14 mouse cellular contexts compared by ENCODE assay signal in genomic region chr1:137255041-137255440, GRCm38 (mm10).
DNase-seq lines count a peak whose midpoint lies in the region; ATAC-seq and TF ChIP-seq lines count a peak whose summit lies in the region.
"Had no signal": no experiment of that assay in that cellular context is flagged by ENCODE, and none has a peak within 500 bp of the region (broad histone marks: within the 10 kb centered on the region; RNA-seq: fewer than 3 reads in every experiment).

No protein-coding gene starts in this region.

- H3K9me3 ChIP-seq in CH12.LX (replicated peaks; ENCODE audit: low read length) = no peaks in the 10 kb centered on the region
- H3K9me3 ChIP-seq in forebrain, embryonic 13.5 days (replicated peaks) = peaks cover 5% of the 10 kb centered on the region; the same call in 1 of the 2 replicates
- peaks cover 7% of the 10 kb centered on the region; the same call in 1 of the 2 replicates for H3K9me3 ChIP-seq in midbrain, embryonic 13.5 days
- no peaks in the 10 kb centered on the region for H3K9me3 ChIP-seq in neural tube, embryonic 15.5 days (replicated peaks)

- TF ChIP-seq RAD21 in CH12.LX (IDR thresholded peaks at IDR 0.05; ENCODE audit: low read depth, low read length) = no peak

- no peak for TF ChIP-seq EP300 in CH12.LX (IDR thresholded peaks at IDR 0.05; ENCODE audit: low read length)

- H3K79me2 ChIP-seq in CH12.LX (replicated peaks; ENCODE audit: control insufficient read depth, extremely low read depth, insufficient read depth, poor library complexity, severe bottlenecking) = no peaks in the 10 kb centered on the region

- in situ Hi-C loops in CH12.LX (cut with MboI; ENCODE audit: low pct_ligation_motif_present, low pct_unique_long_range_greater_than_20kb, low sequenced_read_pairs) = no loop called here

- peak; percentile 89 for ATAC-seq in forebrain, embryonic 13.5 days
- ATAC-seq in midbrain, embryonic 13.5 days = peak; percentile 86
- ATAC-seq in neural tube, embryonic 15.5 days (ENCODE audit: low FRiP score) = no peak
- ATAC-seq: activated CD4-positive, CD25-positive, alpha-beta regulatory T cell, adult 4 months; liver, postnatal 0 days had no signal

- peaks cover 0 to 7% of the 10 kb centered on the region in 2 experiments; a peak in 1 of 4 replicates for H3K4me1 ChIP-seq in CH12.LX (ENCODE audit: control insufficient read depth in 1 of 2, insufficient read depth in 2 of 2)
- peaks cover 14% of the 10 kb centered on the region for H3K4me1 ChIP-seq in forebrain, embryonic 13.5 days
- peaks cover 16% of the 10 kb centered on the region for H3K4me1 ChIP-seq in midbrain, embryonic 13.5 days (replicated peaks)
- H3K4me1 ChIP-seq in neural tube, embryonic 15.5 days = no peaks in the 10 kb centered on the region
- H3K4me1 ChIP-seq: limb, embryonic 13.5 days; megakaryocyte, embryonic 14.5 days had no signal

- H3K36me3 ChIP-seq in CH12.LX (replicated peaks in 1 of 2; ENCODE audit: control insufficient read depth in 1 of 2, insufficient read depth in 1 of 2, low read length in 1 of 2) = no peaks in the 10 kb centered on the region
- H3K36me3 ChIP-seq in forebrain, embryonic 13.5 days (ENCODE audit: poor library complexity, severe bottlenecking) = no peaks in the 10 kb centered on the region
- H3K36me3 ChIP-seq in midbrain, embryonic 13.5 days = no peaks in the 10 kb centered on the region
- H3K36me3 ChIP-seq in neural tube, embryonic 15.5 days = no peaks in the 10 kb centered on the region
- H3K36me3 ChIP-seq: limb, embryonic 13.5 days had no signal

- H3K27ac ChIP-seq in CH12.LX (ENCODE audit: insufficient read depth, low read depth) = no peak overlapping the region
- H3K27ac ChIP-seq in forebrain, embryonic 13.5 days = peak overlapping the region; percentile 66; the same call in 1 of the 2 replicates
- no peak overlapping the region for H3K27ac ChIP-seq in midbrain, embryonic 13.5 days
- H3K27ac ChIP-seq in neural tube, embryonic 15.5 days (replicated peaks) = no peak overlapping the region
- H3K27ac ChIP-seq: limb, embryonic 13.5 days had no signal

- no peak overlapping the region for H3K9ac ChIP-seq in CH12.LX (ENCODE audit: insufficient read depth, low read depth)
- no peak overlapping the region for H3K9ac ChIP-seq in forebrain, embryonic 13.5 days
- no peak overlapping the region for H3K9ac ChIP-seq in midbrain, embryonic 13.5 days (replicated peaks)
- H3K9ac ChIP-seq in neural tube, embryonic 15.5 days (replicated peaks) = no peak overlapping the region
- H3K9ac ChIP-seq: limb, embryonic 13.5 days; liver, postnatal 0 days had no signal

- no peaks in the 10 kb centered on the region for H3K27me3 ChIP-seq in CH12.LX (replicated peaks)
- no peaks in the 10 kb centered on the region for H3K27me3 ChIP-seq in forebrain, embryonic 13.5 days
- H3K27me3 ChIP-seq in midbrain, embryonic 13.5 days = no peaks in the 10 kb centered on the region
- H3K27me3 ChIP-seq in neural tube, embryonic 15.5 days (replicated peaks) = no peaks in the 10 kb centered on the region
- H3K27me3 ChIP-seq: limb, embryonic 13.5 days; megakaryocyte, embryonic 14.5 days had no signal

- no peak overlapping the region for H3K4me2 ChIP-seq in CH12.LX (ENCODE audit: insufficient read depth, low read depth, poor library complexity, severe bottlenecking)
- no peak overlapping the region for H3K4me2 ChIP-seq in forebrain, embryonic 13.5 days
- no peak overlapping the region for H3K4me2 ChIP-seq in midbrain, embryonic 13.5 days (replicated peaks)
- no peak overlapping the region for H3K4me2 ChIP-seq in neural tube, embryonic 15.5 days
- H3K4me2 ChIP-seq: limb, embryonic 13.5 days had no signal

- peak; percentile 9 for DNase-seq in CH12.LX (ENCODE audit: extremely low read depth)
- peak; percentile 7 for DNase-seq in brain, adult 2 months (ENCODE audit: low read depth, low spot score)
- DNase-seq in layer of hippocampus, postnatal 10 days (ENCODE audit: low spot score in 2 of 2) = no peak
- no peak for DNase-seq in gastrocnemius, postnatal 4 days (ENCODE audit: low spot score in 2 of 2)
- DNase-seq: cerebellum, adult 11-12 months; kidney, adult 11 months; kidney, postnatal 25 days; liver, postnatal 0 days had no signal

- dilution Hi-C loops in CH12.LX (cut with MboI; ENCODE audit: extremely low pct_ligation_motif_present, extremely low pct_unique_long_range_greater_than_20kb, low sequenced_read_pairs) = no loop called here

- no peak for TF ChIP-seq CTCF in CH12.LX (conservative IDR thresholded peaks at IDR 0.05 in 1 of 2, IDR thresholded peaks at IDR 0.05 in 1 of 2; ENCODE audit: low read depth in 2 of 2, low read length in 2 of 2)

- H3K4me3 ChIP-seq in CH12.LX (replicated peaks in 1 of 3; ENCODE audit: low read depth in 2 of 3, low read length in 2 of 3, poor library complexity in 1 of 3) = no peak overlapping the region
- H3K4me3 ChIP-seq in forebrain, embryonic 13.5 days = no peak overlapping the region
- H3K4me3 ChIP-seq in midbrain, embryonic 13.5 days (replicated peaks) = no peak overlapping the region
- no peak overlapping the region for H3K4me3 ChIP-seq in neural tube, embryonic 15.5 days (replicated peaks)
- H3K4me3 ChIP-seq: limb, embryonic 13.5 days; megakaryocyte, embryonic 14.5 days had no signal

- TF ChIP-seq POLR2A in CH12.LX (IDR thresholded peaks at IDR 0.05; ENCODE audit: low read depth, low read length) = no peak

TF ChIP-seq in CH12.LX, 34 proteins besides CTCF, POLR2A, EP300 and RAD21:
- TF ChIP-seq ETS1 (conservative IDR thresholded peaks at IDR 0.05; ENCODE audit: low read depth, low read length) = no peak
- no peak for TF ChIP-seq SMC3 (IDR thresholded peaks at IDR 0.05; ENCODE audit: low read depth, low read length)
- TF ChIP-seq UBTF (IDR thresholded peaks at IDR 0.05; ENCODE audit: low read depth, low read length) = no peak
- TF ChIP-seq MAZ (IDR thresholded peaks at IDR 0.05; ENCODE audit: low read depth, low read length) = no peak
- no peak for TF ChIP-seq KAT2A (IDR thresholded peaks at IDR 0.05; ENCODE audit: insufficient replicate concordance, low read length)
- no peak for TF ChIP-seq ZNF384 (IDR thresholded peaks at IDR 0.05; ENCODE audit: low read depth, low read length)
TF ChIP-seq in CH12.LX: peak in this region for 0.

Comparison
In these comparisons a context has a peak if more than half of its experiments do, and no peak if none do; other contexts are left out.
1. DNase-seq: peak in CH12.LX (single experiment) and brain, adult 2 months (single experiment); none in layer of hippocampus, postnatal 10 days (0 of 2) and gastrocnemius, postnatal 4 days (0 of 2).